Mouse (Mus musculus): Measurements from ENCODE around the gene Vasn. TPM values are rescaled to one million over a fixed set of nuclear protein-coding genes. Genes with fewer than 3 reads are reported as not detected.

Vasn gene
- polyA plus RNA-seq, 1 experiment from 2014 or later = 3.0 TPM

DNA sequence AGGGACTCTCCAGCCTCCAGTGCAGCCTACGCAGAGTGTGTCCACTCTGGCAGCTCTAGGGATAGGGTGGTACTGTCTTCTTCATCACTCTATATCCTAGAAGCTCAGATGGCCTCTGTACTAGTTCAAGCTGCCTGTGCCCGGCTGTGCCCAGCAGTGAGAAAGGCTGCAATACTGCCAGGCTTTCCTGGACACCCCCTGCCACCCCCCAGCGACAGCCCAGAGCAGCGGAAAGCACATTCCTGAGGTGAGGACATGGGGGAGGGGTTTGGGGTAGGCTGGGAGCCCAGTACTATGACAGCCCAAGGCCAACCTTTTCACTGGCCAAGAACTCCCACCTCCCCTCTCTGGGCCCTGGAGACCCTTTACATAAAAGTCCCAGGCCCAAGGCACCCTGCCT lies 4.0 kb upstream of the Vasn start:
- Histone ChIP-seq H3K27ac (ENCODE audit: low read length) (no peak overlapping the region), H3K4me1 (ENCODE audit: control insufficient read depth, low read depth, low read length) (peaks cover 19% of the 10 kb centered on the region), H3K4me3 (ENCODE audit: low read depth, low read length) (no peak overlapping the region), H3K36me3 (ENCODE audit: control insufficient read depth, insufficient read depth) (no peaks in the 10 kb centered on the region; the same call in 1 of the 2 replicates), H3K4me2 (ENCODE audit: low read depth, low read length) (no peak overlapping the region), H3K27me3 (ENCODE audit: control insufficient read depth, insufficient read depth, low read depth, low read length) (no peaks in the 10 kb centered on the region), H3K9ac (ENCODE audit: low read depth, low read length) (no peak overlapping the region), H3K9me3 (replicated peaks; ENCODE audit: control insufficient read depth, low read length) (no peaks in the 10 kb centered on the region)
- 71% methylated on average over 4 of the region's 4 CpGs for WGBS (ENCODE audit: insufficient replicate concordance)
- ATAC-seq (ENCODE audit: low read depth) = no peak

DNA sequence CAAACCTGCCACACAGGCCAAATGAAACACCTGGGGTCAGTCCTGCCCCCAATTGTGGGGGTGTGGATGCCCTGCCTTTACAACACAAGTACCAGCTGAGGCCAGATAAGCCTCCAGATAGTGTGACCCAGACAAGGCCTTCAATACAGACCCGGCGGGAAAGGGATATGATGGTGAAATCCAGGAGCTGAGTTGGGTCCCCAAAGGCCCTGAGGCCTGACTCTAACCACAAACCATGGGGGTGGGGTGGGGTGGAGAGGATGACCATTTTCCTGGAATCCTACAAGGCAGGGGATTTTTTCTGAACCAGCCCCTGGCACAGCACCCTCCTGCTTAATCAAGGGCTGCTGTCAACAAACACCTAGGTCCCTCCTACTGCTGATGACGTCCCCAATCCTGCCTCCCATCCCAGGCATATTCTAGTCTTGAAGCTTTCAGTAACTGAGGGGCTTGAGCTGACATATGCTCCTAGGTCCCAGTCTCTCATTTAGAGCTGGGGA lies 800 bp upstream of the Vasn start:
- Histone ChIP-seq H3K27ac (ENCODE audit: low read length) (no peak overlapping the region), H3K9ac (ENCODE audit: low read depth, low read length) (no peak overlapping the region), H3K36me3 (ENCODE audit: control insufficient read depth, insufficient read depth) (no peaks in the 10 kb centered on the region), H3K4me1 (ENCODE audit: control insufficient read depth, low read depth, low read length) (peaks cover 30% of the 10 kb centered on the region), H3K9me3 (replicated peaks; ENCODE audit: control insufficient read depth, low read length) (no peaks in the 10 kb centered on the region), H3K4me3 (ENCODE audit: low read depth, low read length) (no peak overlapping the region), H3K4me2 (ENCODE audit: low read depth, low read length) (no peak overlapping the region), H3K27me3 (ENCODE audit: control insufficient read depth, insufficient read depth, low read depth, low read length) (no peaks in the 10 kb centered on the region)
- WGBS (ENCODE audit: insufficient replicate concordance) = 55% methylated on average over 3 of the region's 3 CpGs
- ATAC-seq (ENCODE audit: low read depth) = no peak

DNA sequence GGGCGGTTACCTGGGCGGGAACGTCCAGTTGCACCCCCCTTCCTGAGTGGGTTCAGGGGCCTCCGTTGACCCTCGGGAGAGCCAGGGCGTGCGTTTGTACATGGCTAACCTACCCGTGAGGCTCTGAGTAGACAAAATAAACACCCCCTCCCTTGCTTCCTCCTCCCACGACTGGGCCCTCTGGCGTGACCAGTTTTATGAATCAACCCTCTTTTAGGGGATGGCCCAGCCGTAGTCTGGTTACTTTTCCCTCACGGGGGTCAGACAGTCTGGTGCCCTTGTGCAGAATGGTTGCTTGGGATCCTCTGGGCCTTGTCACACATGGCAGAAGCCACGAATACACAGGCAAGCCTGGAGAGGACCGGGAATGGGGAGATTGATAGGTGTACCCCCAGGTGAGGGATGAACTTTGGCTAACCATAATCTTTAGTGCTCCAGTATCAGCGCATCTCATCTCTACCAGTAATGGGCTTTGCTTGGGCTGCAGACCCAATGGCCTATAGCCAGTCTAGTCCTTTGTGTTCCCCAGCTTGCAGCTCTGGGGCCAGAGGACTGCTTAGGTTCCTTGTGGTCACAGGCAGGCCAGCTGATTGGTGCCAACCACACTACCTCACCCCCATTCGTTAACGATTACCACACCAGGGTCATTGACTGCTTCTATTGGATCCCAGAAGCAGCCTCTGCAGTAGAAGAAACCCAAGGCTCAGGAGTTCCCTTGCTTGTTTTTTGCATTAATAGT lies 695 bp downstream of the Vasn start:
- Histone ChIP-seq H3K27ac (ENCODE audit: low read length) (peak overlapping the region; percentile 72), H3K4me2 (ENCODE audit: low read depth, low read length) (peak overlapping the region; percentile 90), H3K4me3 (ENCODE audit: low read depth, low read length) (peak overlapping the region; percentile 69), H3K9me3 (replicated peaks; ENCODE audit: control insufficient read depth, low read length) (no peaks in the 10 kb centered on the region), H3K27me3 (ENCODE audit: control insufficient read depth, insufficient read depth, low read depth, low read length) (no peaks in the 10 kb centered on the region), H3K9ac (ENCODE audit: low read depth, low read length) (peak overlapping the region; percentile 73), H3K36me3 (ENCODE audit: control insufficient read depth, insufficient read depth) (no peaks in the 10 kb centered on the region), H3K4me1 (ENCODE audit: control insufficient read depth, low read depth, low read length) (peaks cover 30% of the 10 kb centered on the region)
- WGBS (ENCODE audit: insufficient replicate concordance) = 15% methylated on average over 17 of the region's 17 CpGs
- peak; percentile 62 for ATAC-seq (ENCODE audit: low read depth)

DNA sequence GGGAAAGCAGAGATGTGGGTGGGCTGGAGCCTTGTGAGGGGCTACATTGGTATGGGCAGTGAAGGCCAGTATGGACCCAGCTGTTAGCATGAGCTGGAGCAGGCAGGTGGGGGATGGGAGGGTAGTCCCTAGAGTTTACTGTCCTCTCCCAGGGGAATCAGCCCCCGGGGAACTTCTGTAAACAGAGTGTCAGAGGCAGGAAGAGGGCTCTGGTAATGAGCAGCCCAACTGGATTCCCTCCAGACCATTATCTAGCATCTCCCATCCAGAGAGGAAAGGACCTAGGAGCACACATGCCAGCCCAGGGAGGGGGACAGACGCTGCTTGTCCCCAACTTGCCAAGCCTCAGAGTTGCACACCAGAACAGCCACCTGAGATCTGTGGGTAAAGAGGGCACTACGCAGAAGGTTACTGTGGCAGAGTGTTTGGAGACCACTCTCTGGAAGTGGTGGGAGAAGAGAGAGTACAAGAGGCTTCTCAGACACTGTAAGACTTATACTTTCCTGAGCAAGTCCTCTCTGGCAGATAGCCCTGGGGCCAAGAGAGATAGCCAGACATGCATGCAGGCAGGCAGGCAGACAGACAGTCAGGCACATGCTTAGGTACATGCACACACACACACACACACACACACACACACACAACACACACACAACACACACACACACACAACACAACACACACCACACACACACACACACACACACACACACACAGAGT lies 1.5 kb downstream of the Vasn start:
- Histone ChIP-seq H3K27ac (ENCODE audit: low read length) (peak overlapping the region; percentile 72), H3K36me3 (ENCODE audit: control insufficient read depth, insufficient read depth) (no peaks in the 10 kb centered on the region), H3K4me2 (ENCODE audit: low read depth, low read length) (peak overlapping the region; percentile 90), H3K4me1 (ENCODE audit: control insufficient read depth, low read depth, low read length) (peaks cover 29% of the 10 kb centered on the region), H3K9ac (ENCODE audit: low read depth, low read length) (peak overlapping the region; percentile 2; the same call in 1 of the 2 replicates), H3K4me3 (ENCODE audit: low read depth, low read length) (peak overlapping the region; percentile 69), H3K9me3 (replicated peaks; ENCODE audit: control insufficient read depth, low read length) (no peaks in the 10 kb centered on the region), H3K27me3 (ENCODE audit: control insufficient read depth, insufficient read depth, low read depth, low read length) (no peaks in the 10 kb centered on the region)
- WGBS (ENCODE audit: insufficient replicate concordance) = 57% methylated on average over 3 of the region's 3 CpGs
- ATAC-seq (ENCODE audit: low read depth) = peak; percentile 23; the same call in 1 of the 2 replicates

DNA sequence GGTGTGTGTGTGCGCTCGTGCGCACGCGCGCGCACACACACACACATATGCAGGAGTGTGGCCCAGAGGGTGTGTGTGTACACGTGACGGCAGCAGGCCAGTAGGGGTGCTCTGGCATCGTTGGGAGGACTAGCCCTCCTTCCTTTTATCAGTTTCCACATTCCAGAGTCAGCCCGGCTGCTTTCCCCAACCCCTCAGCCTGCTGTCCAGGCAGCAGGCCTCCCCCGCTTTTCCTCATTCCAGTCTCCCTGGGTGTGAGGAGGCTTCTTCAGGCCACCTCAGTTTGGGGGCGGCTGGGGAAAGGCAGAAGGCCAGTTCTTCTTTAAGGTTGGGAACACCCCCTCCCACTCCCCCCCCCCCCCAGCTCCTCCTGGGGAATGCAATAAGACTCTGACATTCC lies 2.4 kb downstream of the Vasn start:
- no peak for ATAC-seq (ENCODE audit: low read depth)
- WGBS (ENCODE audit: insufficient replicate concordance) = 67% methylated on average over 13 of the region's 13 CpGs
- Histone ChIP-seq H3K4me1 (ENCODE audit: control insufficient read depth, low read depth, low read length) (peaks cover 25% of the 10 kb centered on the region), H3K27me3 (ENCODE audit: control insufficient read depth, insufficient read depth, low read depth, low read length) (no peaks in the 10 kb centered on the region), H3K4me3 (ENCODE audit: low read depth, low read length) (no peak overlapping the region), H3K9ac (ENCODE audit: low read depth, low read length) (no peak overlapping the region), H3K4me2 (ENCODE audit: low read depth, low read length) (no peak overlapping the region), H3K9me3 (replicated peaks; ENCODE audit: control insufficient read depth, low read length) (no peaks in the 10 kb centered on the region), H3K36me3 (ENCODE audit: control insufficient read depth, insufficient read depth) (no peaks in the 10 kb centered on the region), H3K27ac (ENCODE audit: low read length) (peak overlapping the region; percentile 9; the same call in 1 of the 2 replicates)

DNA sequence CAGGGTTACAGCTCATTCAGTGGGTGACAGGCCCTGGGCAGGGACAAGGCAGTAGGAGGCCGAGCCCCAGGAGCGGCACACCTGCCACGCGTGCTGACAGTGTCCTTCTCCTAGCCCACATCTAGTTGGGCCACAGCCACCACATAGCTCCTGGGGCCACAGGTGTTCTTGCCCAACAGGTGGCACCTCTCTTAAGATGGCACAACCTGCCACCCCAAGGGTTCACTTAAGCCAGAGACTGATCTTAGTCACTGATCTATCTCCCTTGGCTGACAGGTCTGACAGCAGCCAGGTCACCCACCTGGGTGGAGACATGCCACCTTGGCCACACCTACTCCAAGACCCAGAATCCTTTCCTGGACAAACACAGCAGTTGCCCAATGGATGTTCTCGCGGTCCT lies 3.2 kb downstream of the Vasn start:
- 82% methylated on average over 6 of the region's 6 CpGs for WGBS (ENCODE audit: insufficient replicate concordance)
- no peaks in the 10 kb centered on the region for H3K36me3 ChIP-seq (ENCODE audit: control insufficient read depth, insufficient read depth)
- no peak overlapping the region for H3K27ac ChIP-seq (ENCODE audit: low read length)
- H3K9me3 ChIP-seq (replicated peaks; ENCODE audit: control insufficient read depth, low read length) = no peaks in the 10 kb centered on the region
- H3K4me1 ChIP-seq (ENCODE audit: control insufficient read depth, low read depth, low read length) = peaks cover 25% of the 10 kb centered on the region
- H3K9ac ChIP-seq (ENCODE audit: low read depth, low read length) = no peak overlapping the region
- H3K4me3 ChIP-seq (ENCODE audit: low read depth, low read length) = no peak overlapping the region
- no peak for ATAC-seq (ENCODE audit: low read depth)
- no peak overlapping the region for H3K4me2 ChIP-seq (ENCODE audit: low read depth, low read length)
- no peaks in the 10 kb centered on the region for H3K27me3 ChIP-seq (ENCODE audit: control insufficient read depth, insufficient read depth, low read depth, low read length)

DNA sequence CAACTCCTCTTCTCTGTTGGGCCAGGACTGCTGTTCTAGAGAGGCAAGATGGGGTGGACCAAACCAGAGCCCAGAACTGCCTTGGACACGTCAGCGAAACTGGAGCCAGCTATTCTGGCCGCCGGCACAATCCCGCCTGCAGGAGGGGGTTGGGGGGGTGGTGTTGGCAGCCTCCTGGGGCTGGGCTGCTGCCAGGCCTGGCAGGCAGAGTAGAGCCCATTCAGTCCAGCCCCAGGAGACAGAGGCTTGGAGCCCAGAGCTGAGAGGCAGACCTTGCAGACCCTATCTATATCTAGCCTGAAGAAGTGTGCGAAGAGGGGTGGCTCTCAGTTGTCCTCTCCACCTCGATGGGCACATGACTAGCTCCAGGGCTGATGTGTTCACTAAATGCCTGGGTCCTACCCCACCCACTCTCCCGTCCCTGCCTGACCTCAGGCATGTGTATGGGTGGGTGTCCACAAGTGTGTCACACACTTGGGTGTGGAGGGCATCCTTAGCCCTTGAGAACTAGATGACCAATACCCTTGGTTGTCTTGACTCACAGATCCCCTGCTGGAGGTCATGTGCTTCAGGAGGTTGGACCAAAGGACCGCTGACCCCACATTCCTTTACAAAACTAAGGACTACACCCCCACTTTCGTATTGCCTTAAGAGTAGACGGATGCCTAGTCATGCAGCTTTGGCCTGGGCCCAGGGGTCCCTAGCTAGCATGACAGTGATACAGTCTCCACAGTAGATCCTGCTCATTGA lies 4.1 kb downstream of the Vasn start:
- H3K9me3 ChIP-seq (replicated peaks; ENCODE audit: control insufficient read depth, low read length) = no peaks in the 10 kb centered on the region
- ATAC-seq (ENCODE audit: low read depth) = no peak
- no peak overlapping the region for H3K4me2 ChIP-seq (ENCODE audit: low read depth, low read length)
- H3K36me3 ChIP-seq (ENCODE audit: control insufficient read depth, insufficient read depth) = no peaks in the 10 kb centered on the region; the same call in 1 of the 2 replicates
- no peak overlapping the region for H3K27ac ChIP-seq (ENCODE audit: low read length)
- WGBS (ENCODE audit: insufficient replicate concordance) = 67% methylated on average over 11 of the region's 11 CpGs
- H3K4me3 ChIP-seq (ENCODE audit: low read depth, low read length) = no peak overlapping the region
- no peak overlapping the region for H3K9ac ChIP-seq (ENCODE audit: low read depth, low read length)
- H3K4me1 ChIP-seq (ENCODE audit: control insufficient read depth, low read depth, low read length) = peaks cover 25% of the 10 kb centered on the region
- H3K27me3 ChIP-seq (ENCODE audit: control insufficient read depth, insufficient read depth, low read depth, low read length) = no peaks in the 10 kb centered on the region

DNA sequence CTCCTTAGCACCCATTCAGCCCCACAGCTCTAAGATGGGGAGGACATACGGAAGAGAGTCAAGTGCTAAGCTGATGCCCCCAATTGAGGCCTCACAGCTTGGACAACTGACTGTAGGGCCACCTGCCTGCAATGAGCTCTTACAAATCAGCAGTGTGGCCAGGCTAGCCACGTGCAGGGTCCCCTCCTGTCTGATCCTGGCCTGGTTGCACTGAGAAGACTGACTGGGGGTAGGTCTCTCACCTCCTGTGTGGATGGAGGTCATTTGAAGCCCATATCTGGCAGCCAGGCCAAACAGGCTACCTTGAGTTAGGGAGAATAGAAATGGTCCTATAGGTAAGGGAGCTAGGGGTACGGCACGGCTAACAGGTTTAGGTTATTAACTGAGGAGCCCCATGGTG lies 6.1 kb downstream of the Vasn start:
- no peak overlapping the region for H3K27ac ChIP-seq (ENCODE audit: low read length)
- 66% methylated on average over 4 of the region's 4 CpGs for WGBS (ENCODE audit: insufficient replicate concordance)
- H3K9me3 ChIP-seq (replicated peaks; ENCODE audit: control insufficient read depth, low read length) = no peaks in the 10 kb centered on the region
- no peaks in the 10 kb centered on the region for H3K27me3 ChIP-seq (ENCODE audit: control insufficient read depth, insufficient read depth, low read depth, low read length)
- H3K4me2 ChIP-seq (ENCODE audit: low read depth, low read length) = no peak overlapping the region
- H3K4me3 ChIP-seq (ENCODE audit: low read depth, low read length) = no peak overlapping the region
- H3K4me1 ChIP-seq (ENCODE audit: control insufficient read depth, low read depth, low read length) = peaks cover 10% of the 10 kb centered on the region
- no peak for ATAC-seq (ENCODE audit: low read depth)
- no peak overlapping the region for H3K9ac ChIP-seq (ENCODE audit: low read depth, low read length)
- H3K36me3 ChIP-seq (ENCODE audit: control insufficient read depth, insufficient read depth) = no peaks in the 10 kb centered on the region; the same call in 1 of the 2 replicates

Data from liver, embryonic 16.5 days (tissue).